ENCODE assay signal across 8 mouse cellular contexts in genomic region chrX:106171106-106171852, GRCm38 (mm10). TPM values are rescaled to one million over a fixed set of nuclear protein-coding genes. Genes with fewer than 3 reads are reported as not detected.
DNase-seq lines count a peak whose midpoint lies in the region; ATAC-seq and TF ChIP-seq lines count a peak whose summit lies in the region.

No protein-coding gene starts in this region.

- no peaks in the 10 kb centered on the region for H3K27me3 ChIP-seq in CH12.LX (replicated peaks)
- no peaks in the 10 kb centered on the region for H3K27me3 ChIP-seq in forebrain, embryonic 13.5 days
- H3K27me3 ChIP-seq in liver, embryonic 16.5 days (ENCODE audit: control insufficient read depth, insufficient read depth, low read depth, low read length), result no peaks in the 10 kb centered on the region
- no peaks in the 10 kb centered on the region for H3K27me3 ChIP-seq in neural tube, embryonic 14.5 days (ENCODE audit: control insufficient read depth, insufficient read depth, low read length)
- H3K27me3 ChIP-seq in testis, adult 2 months (ENCODE audit: control insufficient read depth, insufficient read depth, low read length), result no peaks in the 10 kb centered on the region

- H3K27ac ChIP-seq in CH12.LX (ENCODE audit: insufficient read depth, low read depth), result no peak overlapping the region
- no peak overlapping the region for H3K27ac ChIP-seq in forebrain, embryonic 13.5 days
- H3K27ac ChIP-seq in liver, embryonic 16.5 days (ENCODE audit: low read length), result no peak overlapping the region
- no peak overlapping the region for H3K27ac ChIP-seq in neural tube, embryonic 14.5 days (ENCODE audit: low read depth, low read length)
- no peak overlapping the region for H3K27ac ChIP-seq in testis, adult 2 months (ENCODE audit: control insufficient read depth, insufficient read depth, low read depth, low read length)

- dilution Hi-C loops in CH12.LX (cut with MboI; ENCODE audit: extremely low pct_ligation_motif_present, extremely low pct_unique_long_range_greater_than_20kb, low sequenced_read_pairs), result no loop called here

- H3K9me3 ChIP-seq in CH12.LX (replicated peaks; ENCODE audit: low read length), result no peaks in the 10 kb centered on the region
- H3K9me3 ChIP-seq in forebrain, embryonic 13.5 days (replicated peaks), result no peaks in the 10 kb centered on the region
- no peaks in the 10 kb centered on the region for H3K9me3 ChIP-seq in liver, embryonic 16.5 days (replicated peaks; ENCODE audit: control insufficient read depth, low read length)
- no peaks in the 10 kb centered on the region for H3K9me3 ChIP-seq in neural tube, embryonic 14.5 days (ENCODE audit: control insufficient read depth, low read length)

- WGBS in forebrain, embryonic 13.5 days, result 22% methylated on average over 18 of the region's 18 CpGs
- WGBS in liver, embryonic 16.5 days (ENCODE audit: insufficient replicate concordance), result 22% methylated on average over 18 of the region's 18 CpGs
- WGBS in neural tube, embryonic 14.5 days, result 16% methylated on average over 18 of the region's 18 CpGs

- no peak for TF ChIP-seq EP300 in CH12.LX (IDR thresholded peaks at IDR 0.05; ENCODE audit: low read length)

- H3K4me3 ChIP-seq in CH12.LX (replicated peaks in 1 of 3; ENCODE audit: low read depth in 2 of 3, low read length in 2 of 3, poor library complexity in 1 of 3), result peak overlapping the region in 2 of 3 experiments; percentile 11 to 21
- peak overlapping the region; percentile 30 for H3K4me3 ChIP-seq in forebrain, embryonic 13.5 days
- H3K4me3 ChIP-seq in liver, embryonic 16.5 days (ENCODE audit: low read depth, low read length), result peak overlapping the region; percentile 28
- H3K4me3 ChIP-seq in neural tube, embryonic 14.5 days (ENCODE audit: low read depth, low read length), result peak overlapping the region; percentile 24; the same call in 1 of the 2 replicates
- H3K4me3 ChIP-seq in testis, adult 2 months (ENCODE audit: control insufficient read depth, low read depth, low read length), result peak overlapping the region; percentile 49

- H3K4me2 ChIP-seq in CH12.LX (ENCODE audit: insufficient read depth, low read depth, poor library complexity, severe bottlenecking), result peak overlapping the region; percentile 8
- H3K4me2 ChIP-seq in forebrain, embryonic 13.5 days, result peak overlapping the region; percentile 51
- peak overlapping the region; percentile 51 for H3K4me2 ChIP-seq in liver, embryonic 16.5 days (ENCODE audit: low read depth, low read length)
- H3K4me2 ChIP-seq in neural tube, embryonic 14.5 days (ENCODE audit: low read depth, low read length), result peak overlapping the region; percentile 35

- H3K9ac ChIP-seq in CH12.LX (ENCODE audit: insufficient read depth, low read depth), result no peak overlapping the region
- H3K9ac ChIP-seq in forebrain, embryonic 13.5 days, result no peak overlapping the region
- peak overlapping the region; percentile 10 for H3K9ac ChIP-seq in liver, embryonic 16.5 days (ENCODE audit: low read depth, low read length)
- no peak overlapping the region for H3K9ac ChIP-seq in neural tube, embryonic 14.5 days (replicated peaks; ENCODE audit: low read depth, low read length)

- peak; percentile 91 for TF ChIP-seq RAD21 in CH12.LX (IDR thresholded peaks at IDR 0.05; ENCODE audit: low read depth, low read length)

- peak; percentile 93 for ATAC-seq in forebrain, embryonic 13.5 days
- peak; percentile 58 for ATAC-seq in liver, embryonic 16.5 days (ENCODE audit: low read depth)
- peak; percentile 94 for ATAC-seq in neural tube, embryonic 14.5 days (ENCODE audit: low read depth)

- no peaks in the 10 kb centered on the region for H3K36me3 ChIP-seq in CH12.LX (replicated peaks in 1 of 2; ENCODE audit: control insufficient read depth in 1 of 2, insufficient read depth in 1 of 2, low read length in 1 of 2)
- H3K36me3 ChIP-seq in forebrain, embryonic 13.5 days (ENCODE audit: poor library complexity, severe bottlenecking), result no peaks in the 10 kb centered on the region
- H3K36me3 ChIP-seq in liver, embryonic 16.5 days (ENCODE audit: control insufficient read depth, insufficient read depth), result no peaks in the 10 kb centered on the region
- no peaks in the 10 kb centered on the region for H3K36me3 ChIP-seq in neural tube, embryonic 14.5 days (ENCODE audit: control insufficient read depth, insufficient read depth, low read length)
- no peaks in the 10 kb centered on the region for H3K36me3 ChIP-seq in testis, adult 2 months (ENCODE audit: control insufficient read depth, insufficient read depth, low read length)

- TF ChIP-seq CTCF in CH12.LX (conservative IDR thresholded peaks at IDR 0.05 in 1 of 2, IDR thresholded peaks at IDR 0.05 in 1 of 2; ENCODE audit: low read depth in 2 of 2, low read length in 2 of 2), result peak; percentile 38 to 82; a peak in 3 of 4 replicates
- TF ChIP-seq CTCF in testis, adult 2 months (IDR thresholded peaks at IDR 0.05; ENCODE audit: control insufficient read depth, insufficient read depth, insufficient replicate concordance, low read depth, low read length), result peak; percentile 28; the same call in 1 of the 2 replicates

- H3K79me2 ChIP-seq in CH12.LX (replicated peaks; ENCODE audit: control insufficient read depth, extremely low read depth, insufficient read depth, poor library complexity, severe bottlenecking), result no peaks in the 10 kb centered on the region

- no peaks in the 10 kb centered on the region for H3K4me1 ChIP-seq in CH12.LX (ENCODE audit: control insufficient read depth in 1 of 2, insufficient read depth in 2 of 2)
- H3K4me1 ChIP-seq in forebrain, embryonic 13.5 days, result no peaks in the 10 kb centered on the region
- no peaks in the 10 kb centered on the region; the same call in 1 of the 2 replicates for H3K4me1 ChIP-seq in liver, embryonic 16.5 days (ENCODE audit: control insufficient read depth, low read depth, low read length)
- H3K4me1 ChIP-seq in neural tube, embryonic 14.5 days (ENCODE audit: control insufficient read depth, insufficient read depth, low read length), result no peaks in the 10 kb centered on the region
- H3K4me1 ChIP-seq in testis, adult 2 months (ENCODE audit: control insufficient read depth, insufficient read depth, low read length), result no peaks in the 10 kb centered on the region

- in situ Hi-C loops in CH12.LX (cut with MboI; ENCODE audit: low pct_ligation_motif_present, low pct_unique_long_range_greater_than_20kb, low sequenced_read_pairs), result no loop called here

- intact Hi-C loops in heart, postnatal 10 days (cut with DNase I), result loop anchor here (1.0 kb wide), 1 partner anchor 145 kb away; no protein-coding TSS in a partner anchor

- TF ChIP-seq POLR2A in CH12.LX (IDR thresholded peaks at IDR 0.05; ENCODE audit: low read depth, low read length), result no peak
- no peak for TF ChIP-seq POLR2A in testis, adult 2 months (IDR thresholded peaks at IDR 0.05; ENCODE audit: control insufficient read depth, low read depth, low read length)

- peak; percentile 80 for DNase-seq in CH12.LX (ENCODE audit: extremely low read depth)
- DNase-seq in c-Kit-positive CD71-positive TER-119-positive erythroid progenitor cells, embryonic 14.5 days (ENCODE audit: low spot score), result peak; percentile 65
- DNase-seq in heart, postnatal 10 days, result peak; percentile 73 to 81
- DNase-seq in kidney, postnatal 4 days, result peak; percentile 84 to 86

TF ChIP-seq in CH12.LX, 34 proteins besides CTCF, POLR2A, EP300 and RAD21 (continues in another document):
- TF ChIP-seq JUN (IDR thresholded peaks at IDR 0.05; ENCODE audit: insufficient read depth, low read depth, low read length) (no peak), TCF12 (IDR thresholded peaks at IDR 0.05; ENCODE audit: low read depth, low read length) (peak; percentile 30; the same call in 1 of the 2 replicates), MYC (IDR thresholded peaks at IDR 0.05; ENCODE audit: low read depth, low read length) (0 out of 2 replicates have a peak, but pooled peaks have one; percentile 36), HCFC1 (IDR thresholded peaks at IDR 0.05; ENCODE audit: low read depth, low read length) (0 out of 2 replicates have a peak, but pooled peaks have one; percentile 20), TBP (conservative IDR thresholded peaks at IDR 0.05; ENCODE audit: low read depth, low read length) (0 out of 2 replicates have a peak, but pooled peaks have one; percentile 16), NRF1 (IDR thresholded peaks at IDR 0.05; ENCODE audit: low read depth, low read length) (no peak), UBTF (IDR thresholded peaks at IDR 0.05; ENCODE audit: low read depth, low read length) (no peak), E2F4 (IDR thresholded peaks at IDR 0.05; ENCODE audit: insufficient replicate concordance, low read depth, low read length) (no peak), KAT2A (IDR thresholded peaks at IDR 0.05; ENCODE audit: insufficient replicate concordance, low read length) (no peak)

RNA-seq across cellular contexts. Expression of gene Pgk1, which starts 15.6 kb away (rescaled TPM):
- total RNA-seq in CH12.LX (2012; rRNA removed) (655 and 1,096 TPM in 2 replicates), CH12.LX (2014; rRNA removed) (1,645 and 1,646 TPM in 2 replicates)
- 575 and 679 TPM in 2 replicates for polyA plus RNA-seq in CH12.LX (2012; ENCODE audit: insufficient read length, low read depth)
- 346 and 364 TPM in 2 replicates for polyA plus RNA-seq in forebrain, embryonic 13.5 days (2015; fragmentation: Nextera tagmentation; extraction: Ambion mirVana)
- total RNA-seq in heart, postnatal 10 days (2021), result 100 to 1,000 TPM; 557 to 593 TPM
- 189 and 191 TPM in 2 replicates for polyA plus RNA-seq in liver, embryonic 16.5 days (2015; fragmentation: Nextera tagmentation; extraction: Ambion mirVana)
- polyA plus RNA-seq in neural tube, embryonic 14.5 days (2014; fragmentation: Nextera tagmentation; extraction: Ambion mirVana), result 266 and 275 TPM in 2 replicates
- 11.9 and 13.5 TPM in 2 replicates for polyA plus RNA-seq in testis, adult 2 months (2012; rRNA removed)

RNA-seq across cellular contexts. Expression of gene Tlr13, which starts 28.3 kb away (rescaled TPM):
- total RNA-seq in CH12.LX (2012; rRNA removed), result not detected in 2 replicates
- total RNA-seq in CH12.LX (2014; rRNA removed), result not detected in 2 replicates
- polyA plus RNA-seq in CH12.LX (2012; ENCODE audit: insufficient read length, low read depth), result 0.08 TPM in 1 of 2 replicates, not detected in the other
- polyA plus RNA-seq in forebrain, embryonic 13.5 days (2015; fragmentation: Nextera tagmentation; extraction: Ambion mirVana), result 0.09 and 0.11 TPM in 2 replicates
- total RNA-seq in heart, postnatal 10 days (2021), result 1 to 10 TPM; 1.5 TPM
- 1.0 and 1.3 TPM in 2 replicates for polyA plus RNA-seq in liver, embryonic 16.5 days (2015; fragmentation: Nextera tagmentation; extraction: Ambion mirVana)
- 0.08 and 0.18 TPM in 2 replicates for polyA plus RNA-seq in neural tube, embryonic 14.5 days (2014; fragmentation: Nextera tagmentation; extraction: Ambion mirVana)
- polyA plus RNA-seq in testis, adult 2 months (2012; rRNA removed), result 0.05 TPM in 2 replicates

RNA-seq across cellular contexts. Expression of gene Taf9b, which starts 49.7 kb away (rescaled TPM):
- total RNA-seq in CH12.LX (2012; rRNA removed) (1.7 and 3.1 TPM in 2 replicates), CH12.LX (2014; rRNA removed) (6.8 and 7.6 TPM in 2 replicates)
- polyA plus RNA-seq in CH12.LX (2012; ENCODE audit: insufficient read length, low read depth), result 3.8 and 4.3 TPM in 2 replicates
- polyA plus RNA-seq in forebrain, embryonic 13.5 days (2015; fragmentation: Nextera tagmentation; extraction: Ambion mirVana), result 13.3 and 14.8 TPM in 2 replicates
- total RNA-seq in heart, postnatal 10 days (2021), result 10 to 100 TPM; 12.9 to 15.7 TPM
- 4.0 and 4.3 TPM in 2 replicates for polyA plus RNA-seq in liver, embryonic 16.5 days (2015; fragmentation: Nextera tagmentation; extraction: Ambion mirVana)
- 22.2 and 24.7 TPM in 2 replicates for polyA plus RNA-seq in neural tube, embryonic 14.5 days (2014; fragmentation: Nextera tagmentation; extraction: Ambion mirVana)
- polyA plus RNA-seq in testis, adult 2 months (2012; rRNA removed), result 11.1 and 14.7 TPM in 2 replicates

Comparison
In these comparisons a context has a peak if more than half of its experiments do, and no peak if none do; other contexts are left out.
1. RNA of gene Pgk1, which starts 15.6 kb away (polyA plus RNA-seq): 575 to 679 TPM in CH12.LX, 346 to 364 TPM in forebrain, embryonic 13.5 days, 266 to 275 TPM in neural tube, embryonic 14.5 days and 189 to 191 TPM in liver, embryonic 16.5 days; 11.9 to 13.5 TPM in testis, adult 2 months; every median in the first group is over 10 times any median in the second.
2. Peak in every context shown above with its lines, with median percentiles within 50 percentile points of each other: DNase-seq, H3K4me2 ChIP-seq, H3K4me3 ChIP-seq and ATAC-seq.